Mouse (Mus musculus) spleen, adult 2 months (tissue): ENCODE results near the gene Stat6. TPM values are rescaled to one million over a fixed set of nuclear protein-coding genes. Genes with fewer than 3 reads are reported as not detected.

Source experiments
- DNase-seq, 2 experiments: peaks; one replicate each; pipeline versions ENCODE4 v3.0.0 to v3.0.0-alpha.2; 2012 to 2021; ENCODE audit warnings: low spot score in 2 of 2, low read depth in 1 of 2
- H3K27ac ChIP-seq: fragments of 200-500 bp; 2 replicates; pipeline ENCODE4 v1.5.1; 2012; ENCODE audit warnings: low read length, inconsistent platforms; ENCODE audit not compliant: insufficient read depth
- H3K27me3 ChIP-seq: fragments of 200-500 bp; 2 replicates; pipeline ENCODE4 v1.6.1; 2012; ENCODE audit warnings: mild to moderate bottlenecking, moderate library complexity, low read length, inconsistent platforms; ENCODE audit not compliant: control insufficient read depth, insufficient read depth
- H3K36me3 ChIP-seq: fragments of 200-500 bp; 2 replicates; pipeline ENCODE4 v1.6.1; 2012; ENCODE audit warnings: mild to moderate bottlenecking, low read length, inconsistent platforms; ENCODE audit not compliant: control insufficient read depth, insufficient read depth
- H3K4me1 ChIP-seq: fragments of 200-500 bp; 2 replicates; pipeline ENCODE4 v1.6.1; 2011; ENCODE audit warnings: inconsistent platforms; ENCODE audit not compliant: control insufficient read depth, insufficient read depth, insufficient read length
- H3K4me3 ChIP-seq: fragments of 200-500 bp; 2 replicates; pipeline ENCODE4 v1.5.1; 2011; ENCODE audit warnings: mild to moderate bottlenecking, inconsistent platforms; ENCODE audit not compliant: insufficient read depth, insufficient read length; ENCODE audit errors: extremely low read depth
- CTCF ChIP-seq: fragments of 200-500 bp; IDR thresholded peaks from 2 replicates; pipeline ENCODE4 v1.5.1; 2011; ENCODE audit warnings: mild to moderate bottlenecking, inconsistent platforms; ENCODE audit not compliant: insufficient read depth, insufficient read length, insufficient replicate concordance; ENCODE audit errors: extremely low read depth
- POLR2A ChIP-seq: fragments of 200-500 bp; IDR thresholded peaks from 2 replicates; pipeline ENCODE4 v1.6.1; 2011; ENCODE audit warnings: low read depth, low read length, inconsistent platforms
- WGBS: fragments of 180-500 bp; shearing (Covaris S2); methylation state at CpG from one replicate; pipeline ENCODE4 v1.1.7; 2018; 5-methylcytosine and 5-hydroxymethylcytosine counted together
- polyA plus RNA-seq: library from polyadenylated mRNA; depleted of rRNA; stranded (reverse); fragments of >200 nt; gene quantifications from 2 replicates; pipeline ENCODE4 v1.2.3, GENCODE M21; 2012

Gene Stat6
- polyA plus RNA-seq, 1 experiment, result 126 TPM

- H3K4me1 ChIP-seq, result peaks cover 31% of the 10 kb centered on the region
- TF ChIP-seq POLR2A, result peak; percentile 47
- TF ChIP-seq CTCF, result no peak
- H3K27me3 ChIP-seq, result no peaks in the 10 kb centered on the region
- peak within 1 kb of the TSS; percentile 62 for H3K4me3 ChIP-seq
- peaks cover 12% of the 10 kb centered on the region for H3K36me3 ChIP-seq
- H3K27ac ChIP-seq, result peak within 1 kb of the TSS; percentile 95
- under 1% methylated on average over 67 of the region's 73 CpGs for WGBS
- DNase-seq, result peak; percentile 56 to 81
These were observed 23.9 kb downstream of the Stat6 start, which contains the start of gene Nemp1 for GRCm38 (mm10) chr10:127666501-127667268. Nemp1 (plus strand) TSS chr10:127666901.

GRCm38 (mm10) chr10:127667269-127668092 is 24.7 kb downstream of the Stat6 start:
- Histone ChIP-seq H3K4me3 (peak overlapping the region; percentile 62), H3K27me3 (no peaks in the 10 kb centered on the region), H3K27ac (peak overlapping the region; percentile 95), H3K36me3 (peaks cover 12% of the 10 kb centered on the region), H3K4me1 (peaks cover 24% of the 10 kb centered on the region)
- WGBS, result 2% methylated on average over 35 of the region's 35 CpGs
- DNase-seq, result peak; percentile 62 to 76
- TF ChIP-seq POLR2A (no peak; the same call in 1 of the 2 replicates), CTCF (no peak)

- peak within 1 kb of the TSS; percentile 62 for H3K4me3 ChIP-seq
- no peak for TF ChIP-seq POLR2A
- no peak for TF ChIP-seq CTCF
- peaks cover 12% of the 10 kb centered on the region for H3K36me3 ChIP-seq
- 2% methylated on average over 40 of the region's 40 CpGs for WGBS
- DNase-seq, result peak; percentile 82 to 84
- H3K27me3 ChIP-seq, result no peaks in the 10 kb centered on the region
- H3K4me1 ChIP-seq, result peaks cover 19% of the 10 kb centered on the region; the same call in 1 of the 2 replicates
- peak within 1 kb of the TSS; percentile 95 for H3K27ac ChIP-seq
These were observed 25.6 kb downstream of the Stat6 start, which contains the start of gene Nab2 for GRCm38 (mm10) chr10:127668093-127669050. Nab2 (minus strand) TSS chr10:127668568.

GRCm38 (mm10) chr10:127669170-127669569 is 26.4 kb downstream of the Stat6 start:
- peaks cover 8% of the 10 kb centered on the region for H3K36me3 ChIP-seq
- WGBS, result 32% methylated on average over 7 of the region's 7 CpGs
- no peaks in the 10 kb centered on the region for H3K27me3 ChIP-seq
- DNase-seq, result no peak
- H3K4me1 ChIP-seq, result peaks cover 19% of the 10 kb centered on the region; the same call in 1 of the 2 replicates
- H3K4me3 ChIP-seq, result no peak overlapping the region
- TF ChIP-seq POLR2A, result no peak
- TF ChIP-seq CTCF, result no peak
- H3K27ac ChIP-seq, result peak overlapping the region; percentile 95

- Histone ChIP-seq H3K27ac (no peak overlapping the region), H3K4me1 (peaks cover 15% of the 10 kb centered on the region; the same call in 1 of the 2 replicates), H3K27me3 (no peaks in the 10 kb centered on the region), H3K36me3 (no peaks in the 10 kb centered on the region), H3K4me3 (no peak overlapping the region)
- no peak for TF ChIP-seq POLR2A
- no peak for DNase-seq
- 60% methylated on average over 2 of the region's 2 CpGs for WGBS
These were observed 27.4 kb downstream of the Stat6 start for GRCm38 (mm10) chr10:127670185-127670584.

GRCm38 (mm10) chr10:127671276-127671675 is 28.5 kb downstream of the Stat6 start:
- H3K36me3 ChIP-seq, result no peaks in the 10 kb centered on the region
- no peak overlapping the region for H3K27ac ChIP-seq
- peaks cover 12% of the 10 kb centered on the region; the same call in 1 of the 2 replicates for H3K4me1 ChIP-seq
- WGBS, result 48% methylated on average over 2 of the region's 2 CpGs
- H3K27me3 ChIP-seq, result no peaks in the 10 kb centered on the region
- TF ChIP-seq CTCF (peak; percentile 36; the same call in 1 of the 2 replicates), POLR2A (no peak)
- H3K4me3 ChIP-seq, result no peak overlapping the region
- peak in 1 of 2 experiments; percentile 37 for DNase-seq
